Mouse (Mus musculus) C2C12 (cell line): ENCODE results near the gene Atp5g2. TPM values are rescaled to one million over a fixed set of nuclear protein-coding genes. Genes with fewer than 3 reads are reported as not detected.

Source experiments
- H3K27me3 ChIP-seq: one replicate; pipeline ENCODE4 v1.6.1; 2011; ENCODE audit not compliant: control insufficient read depth, insufficient read depth, insufficient read length
- H3K36me3 ChIP-seq: one replicate; pipeline ENCODE4 v1.6.1; 2011; ENCODE audit not compliant: control insufficient read depth, insufficient read depth
- H3K4me3 ChIP-seq: one replicate; pipeline ENCODE4 v1.5.1; 2011; ENCODE audit warnings: mild to moderate bottlenecking, control low read depth; ENCODE audit not compliant: poor library complexity, insufficient read depth, severe bottlenecking
- H3K79me2 ChIP-seq: one replicate; pipeline ENCODE4 v1.6.1; 2011; ENCODE audit not compliant: control insufficient read depth, insufficient read depth
- H3K79me3 ChIP-seq: one replicate; pipeline ENCODE4 v1.6.1; 2011; ENCODE audit warnings: low read depth, control low read depth
- H3ac ChIP-seq: one replicate; pipeline ENCODE3; 2011; ENCODE audit warnings: low read depth; ENCODE audit not compliant: control insufficient read depth, insufficient read length
- CEBPB ChIP-seq: IDR thresholded peaks from one replicate; pipeline ENCODE4 v1.6.1; 2011; ENCODE audit warnings: low read depth, mild to moderate bottlenecking, control low read depth, moderate library complexity
- CTCF ChIP-seq: IDR thresholded peaks from one replicate; pipeline ENCODE4 v1.5.1; 2011; ENCODE audit not compliant: control insufficient read depth, insufficient read depth, insufficient read length
- FOSL1 ChIP-seq: IDR thresholded peaks from one replicate; pipeline ENCODE4 v1.8.0; 2011; ENCODE audit warnings: mild to moderate bottlenecking, low read length; ENCODE audit not compliant: poor library complexity, insufficient read depth, severe bottlenecking
- MAX ChIP-seq: IDR thresholded peaks from one replicate; pipeline ENCODE4 v1.6.1; 2011; ENCODE audit warnings: mild to moderate bottlenecking, control low read depth
- MYOD1 ChIP-seq: IDR thresholded peaks from one replicate; pipeline ENCODE4 v1.6.1; 2011; ENCODE audit warnings: low read depth; ENCODE audit not compliant: control insufficient read depth, insufficient read length
- MYOG ChIP-seq: IDR thresholded peaks from one replicate; pipeline ENCODE4 v1.6.1; 2011; ENCODE audit not compliant: control insufficient read depth, insufficient read length; ENCODE audit errors: extremely low read depth
- USF1 ChIP-seq: IDR thresholded peaks from one replicate; pipeline ENCODE4 v1.6.1; 2011; ENCODE audit warnings: low read depth, mild to moderate bottlenecking, control low read depth, moderate library complexity
- long read RNA-seq, 2 experiments: library from polyadenylated mRNA; unstranded; transcript quantifications; one replicate each; pipeline ENCODE4 v2.0.0; 2019 to 2020
- polyA plus RNA-seq: library from polyadenylated mRNA; unstranded; fragments of >200 nt; fragmentation: generic; extraction: Trizol; gene quantifications from one replicate; pipeline ENCODE4 v1.2.1, GENCODE M21; 2012; ENCODE audit warnings: missing spikeins

Gene Atp5g2
- polyA plus RNA-seq = 933 TPM
- long read RNA-seq, experiment 1, transcript Atp5g2-202 (5 exons, 731 nt) = major isoform, 139 of 164 reads
- long read RNA-seq, experiment 1, partial matches to known transcripts = 8 of 164 reads
- long read RNA-seq, experiment 1, other reads (novel, unspliced or antisense) = 17 of 164 reads
- long read RNA-seq, experiment 2, transcript Atp5g2-202 (5 exons, 731 nt) = major isoform, 44 of 61 reads
- long read RNA-seq, experiment 2, partial matches to known transcripts = 7 of 61 reads
- long read RNA-seq, experiment 2, other reads (novel, unspliced or antisense) = 10 of 61 reads

GRCm38 (mm10) chr15:102672215-102673071, at the start of gene Atp5g2:
Atp5g2 (minus strand) TSS chr15:102672352.
- peaks cover 30% of the 10 kb centered on the region for H3K79me3 ChIP-seq
- peak; percentile 34 for TF ChIP-seq MYOD1
- TF ChIP-seq FOSL1 = no peak
- H3K79me2 ChIP-seq = peaks cover 34% of the 10 kb centered on the region
- peak within 1 kb of the TSS; percentile 9 for H3ac ChIP-seq
- no peaks in the 10 kb centered on the region for H3K27me3 ChIP-seq
- H3K4me3 ChIP-seq = peak within 1 kb of the TSS; percentile 26
- peaks cover 23% of the 10 kb centered on the region for H3K36me3 ChIP-seq

- no peaks in the 10 kb centered on the region for H3K79me3 ChIP-seq
- TF ChIP-seq CEBPB (no peak), USF1 (peak; percentile 49), MYOD1 (peak; percentile 5)
- H3ac ChIP-seq = peak overlapping the region; percentile 8
- H3K4me3 ChIP-seq = peak overlapping the region; percentile 66
- H3K27me3 ChIP-seq = no peaks in the 10 kb centered on the region
- no peaks in the 10 kb centered on the region for H3K79me2 ChIP-seq
- no peaks in the 10 kb centered on the region for H3K36me3 ChIP-seq
Observed at GRCm38 (mm10) chr15:102721016-102721898, 49.1 kb upstream of the Atp5g2 start.

- no peak overlapping the region for H3K4me3 ChIP-seq
- H3K27me3 ChIP-seq = no peaks in the 10 kb centered on the region
- no peaks in the 10 kb centered on the region for H3K79me2 ChIP-seq
- TF ChIP-seq MAX (no peak), CTCF (no peak), USF1 (no peak), CEBPB (no peak), MYOG (no peak), MYOD1 (no peak), FOSL1 (no peak)
- no peak overlapping the region for H3ac ChIP-seq
- H3K79me3 ChIP-seq = no peaks in the 10 kb centered on the region
- peaks cover 7% of the 10 kb centered on the region for H3K36me3 ChIP-seq
Observed at GRCm38 (mm10) chr15:102716132-102716531, 44.0 kb upstream of the Atp5g2 start.

GRCm38 (mm10) chr15:102707736-102708269, 35.7 kb upstream of the Atp5g2 start:
- no peak overlapping the region for H3K4me3 ChIP-seq
- no peaks in the 10 kb centered on the region for H3K27me3 ChIP-seq
- no peak overlapping the region for H3ac ChIP-seq
- peaks cover 7% of the 10 kb centered on the region for H3K36me3 ChIP-seq
- no peaks in the 10 kb centered on the region for H3K79me2 ChIP-seq
- H3K79me3 ChIP-seq = no peaks in the 10 kb centered on the region
- no peak for TF ChIP-seq MYOG
- TF ChIP-seq CTCF = no peak
- TF ChIP-seq MYOD1 = no peak
- no peak for TF ChIP-seq MAX
- TF ChIP-seq CEBPB = no peak
- TF ChIP-seq USF1 = no peak
- TF ChIP-seq FOSL1 = no peak

- TF ChIP-seq MAX (no peak), FOSL1 (no peak), USF1 (no peak), CEBPB (no peak), MYOG (no peak), MYOD1 (no peak), CTCF (no peak)
- H3K27me3 ChIP-seq = no peaks in the 10 kb centered on the region
- H3K79me2 ChIP-seq = no peaks in the 10 kb centered on the region
Observed at GRCm38 (mm10) chr15:102705923-102706503, 33.9 kb upstream of the Atp5g2 start.

More at GRCm38 (mm10) chr15:102705923-102706503, 33.9 kb upstream of the Atp5g2 start:
- Histone ChIP-seq H3ac (no peak overlapping the region), H3K79me3 (no peaks in the 10 kb centered on the region), H3K4me3 (no peak overlapping the region), H3K36me3 (peaks cover 7% of the 10 kb centered on the region)
